In the genomic region with DNA sequence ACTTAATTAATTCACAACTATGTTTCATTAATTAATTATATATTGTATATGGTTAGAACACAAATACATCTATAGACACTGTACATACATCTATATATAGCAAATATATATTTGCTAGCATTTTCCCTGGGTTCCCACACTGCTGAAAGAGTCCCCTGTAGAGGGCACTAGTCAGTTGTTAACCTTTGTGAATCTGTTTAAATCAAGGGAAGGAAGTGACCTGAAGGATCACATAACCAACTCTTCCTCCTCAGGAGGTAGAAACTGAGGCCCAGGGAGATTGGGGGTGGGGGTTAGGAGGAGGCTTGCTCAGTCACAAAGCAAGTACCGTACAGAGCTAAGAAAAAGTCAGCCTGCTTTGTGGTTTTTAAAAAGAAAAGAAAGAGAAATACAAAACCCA, we compare ENCODE assay signal across 8 mouse cellular contexts.
A peak's percentile ranks its signal among the peaks of the same experiment; 100 is the strongest.
DNase-seq lines count a peak whose midpoint lies in the region; ATAC-seq and TF ChIP-seq lines count a peak whose summit lies in the region.

No protein-coding gene starts in this region.

- H3K27me3 ChIP-seq in lung, embryonic 14.5 days (ENCODE audit: insufficient read depth, low read length): no peaks in the 10 kb centered on the region
- H3K27me3 ChIP-seq in liver, embryonic 16.5 days (ENCODE audit: control insufficient read depth, insufficient read depth, low read depth, low read length): peaks cover 7% of the 10 kb centered on the region; the same call in 1 of the 2 replicates
- H3K27me3 ChIP-seq in stomach, postnatal 0 days (ENCODE audit: control insufficient read depth, insufficient read depth, low read length): no peaks in the 10 kb centered on the region

- ATAC-seq in lung, embryonic 14.5 days (ENCODE audit: insufficient read depth): no peak
- peak; percentile 85 for ATAC-seq in erythroblast, adult 5-6 weeks (replicated peaks; ENCODE audit: low FRiP score, poor library complexity, severe bottlenecking)
- ATAC-seq in liver, embryonic 16.5 days (ENCODE audit: low read depth): peak; percentile 72
- peak; percentile 38; the same call in 1 of the 2 replicates for ATAC-seq in stomach, postnatal 0 days (ENCODE audit: low FRiP score, low TSS enrichment)

- DNase-seq in adrenal gland, postnatal 14 days: peak; percentile 24
- no peak for DNase-seq in adrenal gland, postnatal 4 days (ENCODE audit: low spot score in 2 of 2)
- peak; percentile 78 for DNase-seq in lung, embryonic 14.5 days
- no peak for DNase-seq in lung, adult 2 months
- DNase-seq in stomach, postnatal 0 days (ENCODE audit: low spot score): no peak
- DNase-seq in urinary bladder, postnatal 36 days (ENCODE audit: low spot score in 2 of 2): no peak

- no peak for TF ChIP-seq POLR2A in lung, adult 2 months (IDR thresholded peaks at IDR 0.05; ENCODE audit: borderline replicate concordance, extremely low read depth, low read depth, low read length)

- H3K9me3 ChIP-seq in lung, embryonic 14.5 days (ENCODE audit: low read depth, low read length): no peaks in the 10 kb centered on the region
- H3K9me3 ChIP-seq in liver, embryonic 16.5 days (replicated peaks; ENCODE audit: control insufficient read depth, low read length): no peaks in the 10 kb centered on the region
- no peaks in the 10 kb centered on the region for H3K9me3 ChIP-seq in stomach, postnatal 0 days (ENCODE audit: control insufficient read depth, low read length)

- H3K4me1 ChIP-seq in lung, embryonic 14.5 days (ENCODE audit: insufficient read depth): no peaks in the 10 kb centered on the region
- no peaks in the 10 kb centered on the region for H3K4me1 ChIP-seq in lung, adult 2 months (ENCODE audit: control insufficient read depth, insufficient read depth, low read length)
- peaks cover 9% of the 10 kb centered on the region for H3K4me1 ChIP-seq in liver, embryonic 16.5 days (ENCODE audit: control insufficient read depth, low read depth, low read length)
- H3K4me1 ChIP-seq in stomach, postnatal 0 days (replicated peaks; ENCODE audit: control insufficient read depth, insufficient read depth): no peaks in the 10 kb centered on the region

- H3K9ac ChIP-seq in lung, embryonic 14.5 days: no peak overlapping the region
- no peak overlapping the region for H3K9ac ChIP-seq in liver, embryonic 16.5 days (ENCODE audit: low read depth, low read length)
- no peak overlapping the region for H3K9ac ChIP-seq in stomach, postnatal 0 days (ENCODE audit: low read length)

- peak; percentile 54 for TF ChIP-seq CTCF in lung, embryonic 14.5 days (IDR thresholded peaks at IDR 0.05; ENCODE audit: low read depth)
- no peak for TF ChIP-seq CTCF in lung, adult 2 months (IDR thresholded peaks at IDR 0.05; ENCODE audit: insufficient read depth, low read length)
- peak; percentile 75 for TF ChIP-seq CTCF in stomach, postnatal 0 days (IDR thresholded peaks at IDR 0.05; ENCODE audit: low read depth)

- WGBS in lung, embryonic 14.5 days: 56% methylated on average over 1 of the region's 1 CpGs
- WGBS in lung, adult 2 months: 59% methylated on average over 1 of the region's 1 CpGs
- WGBS in liver, embryonic 16.5 days (ENCODE audit: insufficient replicate concordance): 5% methylated on average over 1 of the region's 1 CpGs
- 73% methylated on average over 1 of the region's 1 CpGs for WGBS in stomach, postnatal 0 days

- H3K4me2 ChIP-seq in lung, embryonic 14.5 days: no peak overlapping the region
- no peak overlapping the region for H3K4me2 ChIP-seq in liver, embryonic 16.5 days (ENCODE audit: low read depth, low read length)
- H3K4me2 ChIP-seq in stomach, postnatal 0 days (replicated peaks; ENCODE audit: low read depth): no peak overlapping the region

- TF ChIP-seq EP300 in stomach, postnatal 0 days (optimal IDR thresholded peaks at IDR 0.05): no peak

- H3K27ac ChIP-seq in lung, embryonic 14.5 days (ENCODE audit: low read depth): no peak overlapping the region
- no peak overlapping the region for H3K27ac ChIP-seq in liver, embryonic 16.5 days (ENCODE audit: low read length)
- 0 out of 2 replicates have a peak overlapping the region, but pooled peaks have one; percentile 40 for H3K27ac ChIP-seq in stomach, postnatal 0 days (replicated peaks)

- no peaks in the 10 kb centered on the region for H3K36me3 ChIP-seq in lung, embryonic 14.5 days (ENCODE audit: insufficient read depth)
- no peaks in the 10 kb centered on the region for H3K36me3 ChIP-seq in liver, embryonic 16.5 days (ENCODE audit: control insufficient read depth, insufficient read depth)
- no peaks in the 10 kb centered on the region for H3K36me3 ChIP-seq in stomach, postnatal 0 days (ENCODE audit: control insufficient read depth, insufficient read depth, low read length)

- no peak overlapping the region for H3K4me3 ChIP-seq in lung, embryonic 14.5 days (ENCODE audit: low read depth, low read length)
- no peak overlapping the region for H3K4me3 ChIP-seq in lung, adult 2 months (replicated peaks; ENCODE audit: extremely low read depth, low read depth, low read length)
- H3K4me3 ChIP-seq in liver, embryonic 16.5 days (ENCODE audit: low read depth, low read length): no peak overlapping the region
- no peak overlapping the region for H3K4me3 ChIP-seq in stomach, postnatal 0 days (ENCODE audit: low read depth, low read length)

Comparison
In these comparisons a context has a peak if more than half of its experiments do, and no peak if none do; other contexts are left out.
1. DNase-seq: peak in adrenal gland, postnatal 14 days (single experiment) and lung, embryonic 14.5 days (single experiment); none in adrenal gland, postnatal 4 days (0 of 2), lung, adult 2 months (single experiment), stomach, postnatal 0 days (single experiment) and urinary bladder, postnatal 36 days (0 of 2).